Mouse (Mus musculus) erythroblast, embryonic 14.5 days (primary cell): Measurements from ENCODE around the gene Lsr. TPM values are rescaled to one million over a fixed set of nuclear protein-coding genes. Genes with fewer than 3 reads are reported as not detected.

Experiments used
- H3K27me3 ChIP-seq: 2 replicates; pipeline ENCODE4 v1.6.1; 2012; ENCODE audit warnings: inconsistent platforms; ENCODE audit not compliant: control insufficient read depth
- H3K36me3 ChIP-seq: 2 replicates; pipeline ENCODE4 v1.6.1; 2012; ENCODE audit warnings: mild to moderate bottlenecking, inconsistent platforms; ENCODE audit not compliant: control insufficient read depth
- H3K4me1 ChIP-seq: 2 replicates; pipeline ENCODE4 v1.6.1; 2012; ENCODE audit warnings: inconsistent platforms; ENCODE audit not compliant: control insufficient read depth
- H3K4me3 ChIP-seq: replicated peaks from 2 replicates; pipeline ENCODE3; 2012; ENCODE audit warnings: moderate library complexity, mild to moderate bottlenecking, inconsistent platforms
- H3K9me3 ChIP-seq: 2 replicates; pipeline ENCODE4 v1.6.1; 2012; ENCODE audit warnings: low read length, inconsistent platforms, mixed read lengths; ENCODE audit not compliant: control insufficient read depth
- GATA1 ChIP-seq: IDR thresholded peaks from 2 replicates; pipeline ENCODE4 v1.6.1; 2012; ENCODE audit warnings: low read length, inconsistent platforms, mixed read lengths
- TAL1 ChIP-seq: IDR thresholded peaks from 3 replicates; pipeline ENCODE4 v1.6.1; 2012; ENCODE audit warnings: low read length, inconsistent platforms, mixed read lengths
- polyA plus RNA-seq: library from polyadenylated mRNA; stranded (reverse); fragments of >175 nt; gene quantifications from 2 replicates; pipeline ENCODE4 v1.2.3, GENCODE M21; 2012

Lsr gene
- polyA plus RNA-seq, 1 experiment = 0.06 TPM

GRCm38 (mm10) chr7:30914732-30915131 is 58.5 kb downstream of the Lsr start, which contains the start of gene Mag:
Mag (minus strand) TSS chr7:30914873.
- Histone ChIP-seq H3K27me3 (no peaks in the 10 kb centered on the region), H3K9me3 (no peaks in the 10 kb centered on the region), H3K4me1 (no peaks in the 10 kb centered on the region), H3K36me3 (no peaks in the 10 kb centered on the region), H3K4me3 (no peak within 1 kb of the TSS)
- TF ChIP-seq GATA1 (no peak), TAL1 (no peak)

GRCm38 (mm10) chr7:30909773-30910172 is 63.5 kb downstream of the Lsr start:
- H3K27me3 ChIP-seq = peaks cover 10% of the 10 kb centered on the region

GRCm38 (mm10) chr7:30908992-30909431 is 64.3 kb downstream of the Lsr start:
- no peaks in the 10 kb centered on the region for H3K36me3 ChIP-seq
- peaks cover 10% of the 10 kb centered on the region for H3K27me3 ChIP-seq
- no peak overlapping the region for H3K4me3 ChIP-seq
- TF ChIP-seq GATA1 (no peak), TAL1 (no peak)
- H3K9me3 ChIP-seq = no peaks in the 10 kb centered on the region
- H3K4me1 ChIP-seq = peaks cover 2% of the 10 kb centered on the region

More at GRCm38 (mm10) chr7:30909773-30910172, 63.5 kb downstream of the Lsr start:
- H3K36me3 ChIP-seq = no peaks in the 10 kb centered on the region
- TF ChIP-seq GATA1 = no peak
- no peak for TF ChIP-seq TAL1
- H3K4me1 ChIP-seq = peaks cover 2% of the 10 kb centered on the region
- H3K9me3 ChIP-seq = no peaks in the 10 kb centered on the region
- H3K4me3 ChIP-seq = no peak overlapping the region

GRCm38 (mm10) chr7:30908277-30908991 is 64.8 kb downstream of the Lsr start:
- peaks cover 2% of the 10 kb centered on the region for H3K4me1 ChIP-seq
- H3K27me3 ChIP-seq = peaks cover 10% of the 10 kb centered on the region
- H3K36me3 ChIP-seq = no peaks in the 10 kb centered on the region
- no peak for TF ChIP-seq TAL1
- TF ChIP-seq GATA1 = no peak
- H3K4me3 ChIP-seq = no peak overlapping the region
- H3K9me3 ChIP-seq = no peaks in the 10 kb centered on the region

Other genes with a start within 250 kb of the Lsr start
- gene Tmem147, start 243.9 kb downstream of the Lsr start, polyA plus RNA-seq = 1.3 and 1.6 TPM in 2 replicates
- gene Gapdhs, start 229.8 kb downstream of the Lsr start, polyA plus RNA-seq = not detected in 2 replicates
- 0.15 TPM in 1 of 2 replicates, not detected in the other for gene Sbsn, start 222.0 kb downstream of the Lsr start, polyA plus RNA-seq
- not detected in 2 replicates for gene Dmkn, start 209.7 kb downstream of the Lsr start, polyA plus RNA-seq
- gene Krtdap, start 185.6 kb downstream of the Lsr start, polyA plus RNA-seq = not detected in 2 replicates
- gene Ffar2, start 149.7 kb downstream of the Lsr start, polyA plus RNA-seq = 0.08 TPM in 1 of 2 replicates, not detected in the other
- gene Ffar3, start 117.3 kb downstream of the Lsr start, polyA plus RNA-seq = 0.02 TPM in 1 of 2 replicates, not detected in the other
- gene Ffar1, start 111.9 kb downstream of the Lsr start, polyA plus RNA-seq = not detected in 2 replicates
- gene Cd22, start 93.1 kb downstream of the Lsr start, polyA plus RNA-seq = not detected in 2 replicates
- gene Mag, start 58.6 kb downstream of the Lsr start, polyA plus RNA-seq = 0.03 TPM in 1 of 2 replicates, not detected in the other
- gene Hamp2, start 48.8 kb downstream of the Lsr start, polyA plus RNA-seq = not detected in 2 replicates
- not detected in 2 replicates for gene Hamp, start 29.4 kb downstream of the Lsr start, polyA plus RNA-seq
- gene Usf2, start 16.7 kb downstream of the Lsr start, polyA plus RNA-seq = 30.7 and 40.4 TPM in 2 replicates
- not detected in 2 replicates for gene Fam187b, start 326 bp upstream of the Lsr start, polyA plus RNA-seq
- gene Fxyd5, start 69.0 kb upstream of the Lsr start, polyA plus RNA-seq = 1.2 and 1.7 TPM in 2 replicates
- gene Fxyd7, start 78.0 kb upstream of the Lsr start, polyA plus RNA-seq = not detected in 2 replicates
- gene Fxyd1, start 83.7 kb upstream of the Lsr start, polyA plus RNA-seq = 0.28 and 1.7 TPM in 2 replicates
- 0.03 TPM in 1 of 2 replicates, not detected in the other for gene Lgi4, start 85.9 kb upstream of the Lsr start, polyA plus RNA-seq
- not detected in 2 replicates for gene Fxyd3, start 103.2 kb upstream of the Lsr start, polyA plus RNA-seq
- gene Hpn, start 141.8 kb upstream of the Lsr start, polyA plus RNA-seq = 0.07 and 0.15 TPM in 2 replicates
- 0.07 and 0.08 TPM in 2 replicates for gene Scn1b, start 153.5 kb upstream of the Lsr start, polyA plus RNA-seq
- gene Gramd1a, start 182.4 kb upstream of the Lsr start, polyA plus RNA-seq = 0.46 and 0.52 TPM in 2 replicates